Mouse (Mus musculus) Patski (cell line): Measurements from ENCODE around the gene Plch2. TPM values are rescaled to one million over a fixed set of nuclear protein-coding genes. Genes with fewer than 3 reads are reported as not detected.
A peak's percentile ranks its signal among the peaks of the same experiment; 100 is the strongest.

Experiments
- ATAC-seq: fragments of 100-300 bp; one replicate; pipeline ENCODE4 v1.8.0; 2021
- CTCF ChIA-PET: fragments of 350-600 bp; sonication (Branson Sonifier 250); formaldehyde crosslinking; loops from one replicate; lab custom pipeline; 2022; ENCODE audit warnings: inconsistent platforms; lab: Charles Lee
- POLR2A ChIA-PET: fragments of 350-600 bp; sonication (Branson Sonifier 250); formaldehyde crosslinking; loops from one replicate; lab custom pipeline; 2022; ENCODE audit warnings: antibody characterized with exemption, inconsistent platforms; lab: Charles Lee
- DNase-seq: peaks from one replicate; pipeline ENCODE4 v3.0.0-alpha.2; 2011; ENCODE audit warnings: low read depth, low spot score
- H3K27me3 ChIP-seq: fragments of 371-371 bp; one replicate; pipeline ENCODE4 v1.5.1; 2021
- CTCF ChIP-seq: fragments of 100-300 bp; IDR thresholded peaks from one replicate; pipeline ENCODE4 v1.5.1; 2021
- in situ Hi-C: fragments of 300-500 bp; cut with MboI; formaldehyde crosslinking; loops from 3 replicates; pipeline ENCODE4 v1.11.1; 2018; ENCODE audit warnings: low pct_unique_long_range_greater_than_20kb, mixed read lengths
- polyA plus RNA-seq: library from polyadenylated mRNA; unstranded; gene quantifications from one replicate; pipeline ENCODE4 v1.2.3, GENCODE M21; 2021

Plch2 gene
- polyA plus RNA-seq, 1 experiment from 2014 or later = 0.49 TPM

DNA sequence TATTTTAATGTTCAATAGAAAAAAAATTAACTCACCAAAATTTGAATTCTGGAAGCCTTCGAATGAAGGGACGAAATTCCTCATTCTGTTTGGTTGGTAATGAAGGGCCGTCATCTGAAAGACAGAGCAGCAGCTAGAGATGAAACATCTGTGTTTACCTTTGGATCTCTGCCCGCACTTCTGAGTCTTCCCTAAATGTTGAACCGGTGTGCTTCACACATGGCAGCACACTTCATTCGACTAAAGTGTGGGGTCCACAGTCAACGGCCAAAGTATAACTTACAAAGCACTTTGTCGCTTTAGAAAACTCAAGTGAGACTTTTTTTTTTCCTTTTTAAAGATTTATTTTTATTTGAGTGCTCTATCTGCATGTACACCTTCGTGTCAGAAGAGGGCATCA lies 20.1 kb upstream of the Plch2 start:
- DNase-seq = no peak
- CTCF ChIA-PET = no interaction called here
- no peaks in the 10 kb centered on the region for H3K27me3 ChIP-seq
- TF ChIP-seq CTCF = no peak
- POLR2A ChIA-PET = no interaction called here
- no peak for ATAC-seq
- in situ Hi-C loops = no loop called here

DNA sequence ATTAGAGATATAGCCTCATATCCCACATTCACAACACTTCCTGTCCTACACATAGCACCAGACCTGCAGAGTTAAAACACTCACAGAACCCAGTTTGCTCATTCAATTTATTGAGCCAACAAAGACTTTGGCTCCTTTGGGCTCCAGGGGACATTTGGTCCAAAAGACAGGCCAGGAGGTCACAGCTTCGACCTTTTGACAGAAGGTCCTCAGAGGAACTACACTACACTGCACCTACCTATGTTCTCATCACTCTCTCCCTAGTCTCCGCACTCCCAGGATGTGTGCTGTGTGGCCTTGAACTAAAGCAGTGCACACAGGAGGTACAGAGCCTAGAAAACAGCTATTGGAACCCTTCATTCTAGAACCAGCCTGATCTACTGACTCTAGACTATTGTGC lies 19.2 kb upstream of the Plch2 start:
- CTCF ChIA-PET = no interaction called here
- POLR2A ChIA-PET = no interaction called here
- ATAC-seq (no peak), DNase-seq (no peak)
- no peak for TF ChIP-seq CTCF
- no peaks in the 10 kb centered on the region for H3K27me3 ChIP-seq
- in situ Hi-C loops = no loop called here

DNA sequence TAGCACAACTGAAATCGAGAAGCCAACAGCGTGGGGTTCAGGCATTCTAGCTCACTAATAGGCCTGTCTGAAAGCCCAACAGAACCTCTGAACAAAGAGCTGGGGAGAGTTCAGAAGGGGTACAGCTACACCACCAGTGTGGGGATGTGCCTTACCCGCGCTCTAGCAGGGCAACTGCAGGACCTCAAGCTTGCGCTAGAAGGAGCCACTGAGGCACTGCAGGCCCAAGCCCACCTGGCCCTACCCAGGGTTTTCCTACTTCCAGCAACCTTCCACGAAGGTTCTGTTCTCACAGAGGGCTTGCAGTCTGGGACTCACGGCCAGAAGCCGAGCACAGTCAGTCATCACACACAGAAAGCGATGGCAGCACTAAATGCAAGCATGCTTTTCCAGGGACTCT lies 18.6 kb upstream of the Plch2 start:
- H3K27me3 ChIP-seq = no peaks in the 10 kb centered on the region
- ATAC-seq (no peak), DNase-seq (no peak)
- in situ Hi-C loops = no loop called here
- no peak for TF ChIP-seq CTCF
- CTCF ChIA-PET = no interaction called here
- POLR2A ChIA-PET = no interaction called here

DNA sequence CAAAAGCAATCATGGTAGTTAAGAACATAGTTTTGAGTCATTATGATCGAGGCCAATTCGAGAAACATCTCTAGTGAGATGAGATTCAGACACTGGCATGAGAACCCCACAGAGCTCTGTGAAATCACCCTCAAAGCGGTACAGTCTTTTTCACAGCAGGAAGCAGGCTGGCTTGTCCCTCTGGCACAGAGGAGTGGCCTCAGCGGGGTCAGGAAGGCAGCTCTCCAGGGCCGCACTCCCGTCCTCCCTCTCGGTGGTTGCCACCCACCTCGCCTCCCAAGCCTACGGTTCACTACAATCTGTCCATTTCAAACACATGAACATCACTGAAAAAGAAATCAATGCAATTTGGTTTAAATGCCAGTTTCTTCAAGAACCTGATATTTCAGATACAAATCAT lies 17.8 kb upstream of the Plch2 start:
- DNase-seq (no peak), ATAC-seq (no peak)
- in situ Hi-C loops = no loop called here
- POLR2A ChIA-PET = no interaction called here
- H3K27me3 ChIP-seq = no peaks in the 10 kb centered on the region
- CTCF ChIA-PET = no interaction called here
- no peak for TF ChIP-seq CTCF

DNA sequence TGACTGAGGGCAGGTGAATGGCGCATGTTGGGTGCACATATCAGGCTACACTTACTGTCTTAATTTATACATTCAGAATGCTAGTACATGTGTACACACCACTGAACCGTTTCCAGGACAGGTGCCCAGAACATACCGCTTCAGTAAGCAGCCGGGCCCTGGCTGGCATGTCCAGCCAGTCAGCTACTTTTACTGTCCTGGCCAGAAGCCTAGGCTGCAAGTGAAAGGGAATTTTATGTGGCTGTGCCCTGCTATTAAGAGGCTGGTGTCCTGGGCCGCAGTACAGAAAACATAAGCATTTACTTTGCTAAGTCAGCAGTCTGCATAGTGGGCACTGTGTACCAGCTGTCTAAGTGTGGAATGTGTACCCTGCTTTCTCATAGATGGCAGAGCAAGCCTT lies 14.3 kb upstream of the Plch2 start:
- POLR2A ChIA-PET = no interaction called here
- ATAC-seq = no peak

DNA sequence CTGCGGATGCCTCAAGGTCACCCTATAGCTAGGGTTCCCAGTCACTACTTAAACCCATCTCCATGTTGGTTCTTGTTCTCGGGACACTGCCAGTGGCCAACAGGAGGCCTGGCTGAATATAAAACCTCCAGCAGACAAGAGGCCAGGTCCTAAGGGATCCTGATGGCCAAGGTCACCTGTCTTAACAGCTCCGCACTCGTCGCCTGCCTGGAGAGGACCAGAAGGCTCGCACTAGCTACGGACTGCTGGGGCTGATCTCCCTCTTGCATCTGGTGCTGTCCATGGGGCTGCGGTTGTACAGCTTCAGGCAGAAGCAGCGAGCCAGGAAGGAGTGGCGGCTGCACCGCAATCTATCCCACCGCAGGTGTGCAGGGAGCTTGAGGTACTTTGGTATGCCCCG lies 13.6 kb upstream of the Plch2 start:
- in situ Hi-C loops = no loop called here
- no peak for ATAC-seq
- no peak for DNase-seq
- no peaks in the 10 kb centered on the region for H3K27me3 ChIP-seq
- CTCF ChIA-PET = no interaction called here
- TF ChIP-seq CTCF = no peak
- POLR2A ChIA-PET = no interaction called here

More for the DNA sequence above, 14.3 kb upstream of the Plch2 start:
- TF ChIP-seq CTCF = no peak
- no peak for DNase-seq
- in situ Hi-C loops = no loop called here
- H3K27me3 ChIP-seq = no peaks in the 10 kb centered on the region
- CTCF ChIA-PET = no interaction called here

DNA sequence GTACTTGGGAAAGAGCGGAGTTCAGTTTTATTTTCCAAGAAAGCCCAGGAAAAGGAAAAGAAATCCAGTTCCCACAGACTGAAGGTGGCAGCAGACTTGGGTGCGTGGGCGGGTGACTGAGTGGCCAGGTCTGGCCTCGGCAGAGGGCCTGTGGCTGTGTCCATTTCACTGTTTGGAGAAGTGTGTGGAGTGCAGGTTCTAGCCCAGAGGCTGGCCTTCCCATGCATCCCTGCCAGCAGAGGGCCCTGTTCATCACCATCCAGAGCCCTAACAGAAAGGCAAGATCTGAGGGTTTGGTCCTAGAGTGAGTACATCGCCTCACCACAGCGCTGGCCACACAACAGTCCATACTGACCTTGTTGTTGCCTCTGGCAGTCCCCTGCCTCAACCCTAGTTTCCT lies 12.6 kb upstream of the Plch2 start:
- in situ Hi-C loops = loop anchor here (5.0 kb wide), 2 partner anchors 102 to 187 kb away; no protein-coding TSS in a partner anchor
- POLR2A ChIA-PET = no interaction called here
- TF ChIP-seq CTCF = no peak
- H3K27me3 ChIP-seq = no peaks in the 10 kb centered on the region
- ATAC-seq (no peak), DNase-seq (no peak)
- CTCF ChIA-PET = no interaction called here

DNA sequence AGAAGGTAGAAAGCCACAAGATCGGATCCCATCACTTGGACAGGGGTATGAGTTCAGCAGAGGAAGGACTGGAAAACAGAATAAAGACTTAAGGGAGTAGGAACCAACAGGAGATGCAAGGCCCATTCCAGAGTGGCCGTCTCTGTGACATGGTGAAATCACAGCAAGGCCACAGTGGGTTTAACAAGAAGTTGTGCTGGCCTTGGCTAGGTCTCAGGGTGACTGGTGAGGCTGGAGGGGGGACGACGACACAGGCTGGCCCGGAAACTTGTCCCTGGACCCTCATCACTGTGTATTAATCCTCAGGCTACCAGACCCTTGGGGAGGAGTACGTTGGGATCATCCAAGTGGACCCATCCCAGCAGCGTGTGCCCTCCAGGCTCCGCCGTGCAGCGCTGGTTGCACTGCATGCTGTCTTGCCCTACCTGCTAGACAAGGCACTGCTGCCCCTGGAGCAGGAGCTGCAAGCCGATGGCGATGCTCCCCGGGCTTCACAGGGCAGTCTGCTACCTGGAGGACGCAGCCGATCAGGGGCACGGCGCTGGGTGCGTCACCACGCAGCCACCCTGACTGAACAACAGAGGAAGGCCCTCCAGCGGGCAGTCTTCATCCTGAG lies 11.9 kb upstream of the Plch2 start:
- no peaks in the 10 kb centered on the region for H3K27me3 ChIP-seq
- DNase-seq (no peak), ATAC-seq (no peak)
- ChIA-PET CTCF (no interaction called here), POLR2A (no interaction called here)
- in situ Hi-C loops = loop anchor here (5.0 kb wide), 2 partner anchors 101 to 186 kb away; no protein-coding TSS in a partner anchor
- TF ChIP-seq CTCF = no peak

DNA sequence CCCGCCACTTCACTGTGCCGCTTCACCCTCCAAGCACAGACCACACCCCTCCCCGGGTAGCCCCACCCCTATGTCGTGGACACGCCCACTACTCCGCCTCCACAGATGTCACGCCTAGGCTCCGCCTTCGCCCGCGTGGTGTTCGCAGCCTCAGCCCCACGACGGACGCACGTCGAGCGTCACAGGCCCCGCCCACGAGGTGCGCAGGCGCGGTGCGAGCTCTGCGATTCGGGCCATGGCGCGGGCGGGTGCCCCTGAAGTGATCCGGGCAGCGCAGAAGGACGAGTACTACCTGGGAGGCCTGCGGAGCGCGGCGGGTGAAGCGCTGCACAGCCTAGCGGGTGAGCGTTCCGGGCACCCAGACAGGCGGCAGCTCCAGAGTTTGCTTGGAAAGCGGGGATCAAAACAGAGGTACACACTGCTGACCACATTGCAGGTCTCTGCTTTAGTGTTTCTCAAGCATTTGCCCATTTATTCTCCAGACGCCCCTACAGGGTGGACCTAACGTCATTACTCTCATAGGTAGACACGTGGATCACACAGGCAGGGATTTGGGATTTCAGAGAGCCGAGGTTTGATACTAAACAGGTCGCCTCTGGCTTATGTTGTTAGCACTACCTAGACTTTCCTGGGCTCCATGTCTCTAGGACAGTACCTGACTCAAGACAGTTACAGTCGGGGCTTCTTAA lies 10.4 kb upstream of the Plch2 start, which contains the start of gene Pex10:
TSS of gene Pex10 (plus strand) at position 183 of the 689 bp plus-strand sequence.
- CTCF ChIA-PET = interaction anchor here (1.1 to 2.5 kb wide), 6 partner anchors 72 to 191 kb away, joined by 3 to 10 read pairs (median 4); partner anchors contain the start of gene Fam213b
- in situ Hi-C loops = loop anchor here (5.0 kb wide), 2 partner anchors 100 to 185 kb away; no protein-coding TSS in a partner anchor
- peak; percentile 71 for ATAC-seq
- POLR2A ChIA-PET = interaction anchor here (0.8 to 1.2 kb wide), 2 partner anchors 86 to 106 kb away, joined by 3 read pairs; partner anchors contain the start of gene Hes5
- H3K27me3 ChIP-seq = no peaks in the 10 kb centered on the region
- DNase-seq = peak; percentile 69
- no peak for TF ChIP-seq CTCF

DNA sequence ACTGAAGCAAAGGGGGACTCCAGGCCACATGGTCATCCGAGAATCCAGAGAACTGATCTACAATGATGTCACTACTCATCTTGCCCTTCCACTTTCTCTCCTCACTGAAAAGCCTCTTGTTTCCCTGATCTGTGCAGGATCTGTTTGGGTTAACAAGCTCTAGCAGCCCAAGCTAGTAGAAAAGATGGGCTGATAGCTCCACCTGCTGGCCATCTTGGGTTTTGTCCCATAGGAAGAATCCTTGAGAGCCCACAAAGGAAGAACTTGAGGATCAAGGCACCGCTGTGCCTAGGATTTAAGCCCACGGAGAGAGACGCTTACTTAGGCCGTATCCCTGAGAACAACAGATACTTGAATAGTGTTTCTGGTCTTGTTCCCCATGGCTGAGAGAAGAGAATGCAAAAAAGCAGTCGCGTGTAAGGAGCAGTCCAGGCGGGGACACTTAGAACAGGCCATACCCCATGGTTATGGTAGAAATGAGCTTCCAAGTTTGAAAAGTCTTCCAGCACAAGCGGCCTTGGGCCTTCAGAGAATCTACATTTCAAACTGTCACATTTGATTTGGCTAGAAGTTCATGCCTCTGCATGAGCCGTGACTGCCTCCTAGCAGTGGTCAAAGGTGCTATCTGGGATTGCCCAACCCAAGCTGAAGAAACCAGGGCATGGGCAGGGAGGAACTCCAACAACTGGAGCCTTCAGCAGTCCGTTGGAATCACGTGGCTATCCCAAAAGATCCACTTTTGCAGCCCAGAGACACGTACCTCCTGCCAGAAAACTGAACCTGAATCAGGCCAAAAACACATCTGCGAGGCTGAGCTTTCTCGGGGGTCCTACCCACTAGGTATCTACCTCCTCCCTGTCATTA lies 9.6 kb upstream of the Plch2 start:
- in situ Hi-C loops = loop anchor here (5.0 kb wide), 2 partner anchors 99 to 184 kb away; no protein-coding TSS in a partner anchor
- ATAC-seq = peak; percentile 72
- POLR2A ChIA-PET = interaction anchor here (0.8 to 1.2 kb wide), 4 partner anchors 80 to 186 kb away, joined by 3 read pairs; partner anchors contain the start of gene Hes5

More for the DNA sequence above, 9.6 kb upstream of the Plch2 start:
- no peak for TF ChIP-seq CTCF
- CTCF ChIA-PET = interaction anchor here (0.8 to 2.5 kb wide), 11 partner anchors 9 to 190 kb away, joined by 3 to 10 read pairs (median 3); partner anchors contain the start of genes Fam213b and Plch2
- peak; percentile 68 for DNase-seq
- no peaks in the 10 kb centered on the region for H3K27me3 ChIP-seq
